Mouse (Mus musculus) 3134 (cell line): Measurements from ENCODE around the gene Rtl9.

Experiments
- DNase-seq: peaks from one replicate; pipeline ENCODE4 v3.0.0-alpha.2; 2011; ENCODE audit warnings: low spot score; ENCODE audit not compliant: insufficient read length; ENCODE audit errors: extremely low read depth

Rtl9 gene

DNA sequence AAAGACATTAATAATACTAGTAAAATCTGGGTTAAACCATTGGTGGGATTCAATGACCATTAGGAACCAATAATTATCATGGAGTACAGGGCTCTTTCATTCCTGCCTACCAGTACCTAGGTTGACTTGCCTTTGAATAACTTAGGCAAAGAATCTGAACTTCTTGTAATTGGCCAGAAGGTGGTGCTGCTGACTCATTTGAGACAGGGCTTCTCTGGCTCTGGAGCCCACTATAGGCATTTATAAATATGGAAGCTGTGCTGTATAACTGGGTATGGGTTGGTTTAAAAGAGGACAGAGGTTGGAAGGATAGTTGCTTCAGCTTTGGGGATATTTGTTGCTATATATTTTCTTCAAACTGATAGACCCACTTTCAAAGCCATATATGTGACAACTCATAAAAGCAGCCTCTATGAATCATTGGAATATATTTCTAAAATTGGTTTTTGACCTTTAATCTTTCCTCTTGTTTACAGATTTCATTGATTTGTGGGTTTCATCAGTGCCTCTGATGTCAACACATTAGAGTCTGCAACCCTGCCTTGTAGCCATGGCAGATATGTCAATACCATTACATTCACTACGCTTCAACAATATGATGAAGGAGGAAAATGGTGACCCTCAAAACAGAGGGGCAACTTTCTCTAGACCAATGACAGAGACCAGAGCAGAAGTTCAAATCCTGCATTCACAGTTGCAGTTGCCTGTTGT, at the start of gene Rtl9:
TSS of gene Rtl9 (plus strand) at position 551 of the 711 bp plus-strand sequence.
- no peak for DNase-seq

DNA sequence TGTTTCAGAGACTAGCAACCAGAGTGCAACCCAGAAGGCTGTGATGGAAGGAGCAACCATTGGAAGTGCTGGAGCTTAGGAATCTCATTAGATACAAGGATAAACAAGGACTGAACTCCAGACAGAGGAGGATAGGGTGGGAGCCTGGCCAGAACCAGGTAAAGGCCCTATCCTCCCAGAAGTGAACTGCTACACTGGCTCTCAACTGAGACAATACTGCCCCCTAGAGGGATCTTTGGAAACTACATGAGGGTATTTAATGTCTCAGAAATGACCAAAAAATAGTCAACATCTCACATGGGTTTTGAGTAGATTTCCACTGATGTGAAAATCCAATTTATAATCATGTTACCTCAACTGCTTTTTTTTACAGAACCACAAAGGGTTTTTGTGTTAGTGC, 47.9 kb upstream of the Rtl9 start:
- no peak for DNase-seq

DNA sequence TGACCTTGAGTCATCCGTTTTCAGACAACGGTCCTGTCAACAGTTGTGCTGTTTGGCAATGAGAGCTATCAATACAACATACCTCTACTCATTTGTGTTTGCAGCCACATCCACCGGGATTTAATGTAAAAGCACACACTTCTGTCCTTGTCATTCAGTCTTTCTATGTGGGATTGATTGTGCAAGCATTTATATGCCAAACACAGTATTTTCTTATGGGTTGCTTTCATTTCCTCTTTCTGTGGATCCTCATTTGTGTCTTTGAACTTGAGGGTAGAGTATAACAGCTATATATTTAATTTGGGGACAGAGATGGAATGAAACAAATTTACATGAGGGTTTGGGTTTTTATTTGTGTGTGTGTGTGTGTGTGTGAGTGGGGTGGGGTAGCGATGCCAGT, 47.5 kb upstream of the Rtl9 start:
- no peak for DNase-seq

DNA sequence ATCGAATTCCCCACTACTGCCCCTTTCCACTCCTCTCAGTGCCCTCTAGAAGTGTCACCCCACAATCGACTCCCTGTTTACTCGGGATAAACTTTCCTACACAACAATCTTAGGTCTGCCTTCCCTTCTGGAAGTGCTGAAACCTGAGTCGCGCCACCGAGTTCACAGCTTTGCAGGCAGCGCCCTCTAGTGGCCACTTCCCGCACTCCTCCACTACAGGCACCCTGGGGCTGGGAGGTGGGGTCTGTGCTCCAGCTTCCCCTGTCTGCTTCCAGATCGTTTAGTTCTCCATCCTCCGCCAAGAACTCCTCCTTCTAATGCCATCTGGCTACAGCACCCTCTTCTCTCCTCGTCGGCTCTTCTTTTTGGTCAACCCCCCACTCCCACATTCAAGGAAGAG, 40.6 kb upstream of the Rtl9 start:
- DNase-seq, result peak; percentile 39

DNA sequence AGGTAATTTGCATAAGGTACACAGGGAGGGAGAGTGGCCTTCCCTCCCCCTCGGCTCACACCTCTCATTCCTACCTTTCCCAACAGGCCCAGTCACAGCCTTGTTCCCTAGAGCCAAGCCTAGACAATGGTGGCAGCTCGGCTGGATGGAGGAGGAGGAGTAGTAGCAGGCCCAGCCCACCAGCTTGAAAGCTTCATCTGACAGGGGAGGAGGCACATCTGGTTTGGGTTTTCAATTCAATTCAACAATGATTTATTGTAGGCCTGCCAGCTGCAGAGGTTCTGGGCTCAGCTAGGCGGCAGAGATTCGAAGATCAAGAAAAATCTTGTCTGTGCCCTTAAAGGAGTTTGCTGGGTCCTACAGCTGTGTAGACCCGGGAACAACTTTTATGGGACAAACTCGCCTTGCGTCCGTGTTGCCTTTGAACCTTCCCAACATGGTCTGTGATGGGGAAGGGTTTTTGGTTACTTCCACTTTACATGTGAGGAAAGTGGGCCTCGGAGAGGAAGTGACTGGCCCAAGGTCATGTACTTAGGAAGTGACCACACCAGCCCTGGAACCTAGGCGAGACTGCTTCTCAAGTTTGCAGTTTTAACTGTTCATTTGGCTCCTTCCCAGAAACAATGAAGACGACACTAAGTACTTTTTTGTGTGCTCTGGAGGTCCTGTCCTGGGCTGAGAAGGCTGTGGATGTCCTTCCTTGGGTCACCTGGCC, 36.6 kb upstream of the Rtl9 start:
- no peak for DNase-seq

DNA sequence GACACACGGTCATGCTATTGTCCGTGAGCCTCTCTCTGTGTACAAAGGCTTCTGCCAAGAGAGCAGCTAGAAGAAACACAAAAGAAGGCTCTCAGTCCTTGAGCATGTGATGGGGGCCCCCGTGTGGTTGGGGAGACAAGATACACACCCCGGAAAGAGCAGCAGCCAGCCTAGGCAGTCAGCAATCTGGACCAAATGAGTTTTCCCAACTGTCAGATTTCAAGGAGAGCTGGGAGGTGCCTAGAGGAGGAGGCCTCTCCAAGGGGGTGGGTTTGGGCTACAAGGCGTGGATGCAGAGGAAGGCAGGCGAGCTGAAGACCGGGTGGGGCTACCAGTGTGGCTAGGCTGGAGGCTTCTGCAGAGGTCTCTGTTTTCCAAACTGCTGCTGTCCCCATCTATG, 35.6 kb upstream of the Rtl9 start:
- DNase-seq, result no peak

DNA sequence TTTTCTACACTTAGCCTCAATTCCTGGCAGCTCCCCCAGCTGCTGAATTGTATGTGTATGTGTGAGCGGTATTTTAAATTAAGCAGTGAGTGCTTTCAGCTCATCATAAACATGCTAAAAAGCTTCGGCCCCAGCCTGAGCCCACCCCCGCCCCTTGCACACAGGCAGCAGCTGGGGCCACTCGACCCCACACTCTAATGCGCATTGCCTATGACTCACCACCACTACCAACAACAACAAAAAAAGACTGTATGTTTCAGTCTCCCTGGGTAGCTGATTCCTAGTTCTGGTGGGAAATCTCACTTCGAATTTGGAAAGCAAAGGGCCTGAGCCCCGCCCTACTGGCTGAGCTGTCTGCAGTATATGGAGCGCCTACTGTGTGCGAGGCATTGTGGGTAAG, 35.1 kb upstream of the Rtl9 start:
- DNase-seq, result no peak

DNA sequence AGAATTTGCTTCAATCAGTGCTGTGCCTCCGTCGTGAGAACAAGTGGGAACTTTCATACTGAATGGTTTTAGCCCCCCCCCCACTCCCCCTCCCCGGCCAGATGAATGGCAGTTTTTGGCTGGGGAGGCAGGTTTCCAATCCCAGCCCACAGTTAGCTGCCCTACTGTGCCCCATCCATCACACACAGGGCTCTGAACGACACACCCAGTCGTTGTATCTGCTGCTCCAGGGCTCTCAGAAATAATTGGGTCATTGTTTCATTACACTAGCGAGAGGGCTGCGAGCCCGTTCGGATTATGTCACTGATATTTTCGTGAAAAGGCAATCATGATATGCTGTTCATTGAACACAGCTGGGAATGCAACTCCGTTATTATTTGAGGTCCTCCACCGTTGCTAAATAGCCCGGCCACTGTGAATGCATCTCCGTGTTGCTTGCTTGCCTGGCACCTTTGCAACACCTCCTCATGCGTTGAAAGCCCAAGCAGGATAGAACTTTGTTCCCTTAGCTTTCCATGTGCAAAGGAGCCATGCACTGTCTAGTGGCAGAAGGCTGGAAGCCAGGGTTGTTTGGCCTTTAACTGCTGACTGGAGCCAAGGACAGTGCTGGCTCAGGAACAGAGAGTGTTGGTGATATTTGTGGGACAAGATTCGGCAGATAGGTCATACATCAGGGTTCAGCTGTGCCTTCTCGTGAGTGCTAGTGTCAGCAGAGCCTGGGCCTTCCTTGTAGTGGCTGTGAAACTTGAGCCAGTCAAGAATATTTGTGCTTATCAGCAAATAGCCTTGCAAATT, 32.9 kb upstream of the Rtl9 start:
- no peak for DNase-seq

DNA sequence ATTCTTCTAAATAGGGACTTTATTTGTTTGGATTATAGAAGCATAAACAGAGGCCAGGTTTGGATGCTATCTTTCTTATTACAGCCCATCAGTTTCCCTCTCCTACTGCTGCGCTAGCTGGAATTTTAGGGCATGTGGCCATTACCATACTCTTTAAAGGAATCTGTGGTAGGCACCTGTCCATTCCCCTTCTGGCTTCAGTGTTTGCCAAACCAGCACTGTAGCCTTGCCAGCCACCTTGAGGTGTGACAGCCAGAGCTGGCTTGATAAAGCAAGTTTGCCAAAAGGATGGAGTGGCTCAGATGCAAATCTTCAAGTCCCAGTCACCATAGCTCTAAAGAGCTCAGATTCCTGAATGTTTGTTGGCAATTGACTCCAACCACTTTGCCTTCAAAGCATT, 32.3 kb upstream of the Rtl9 start:
- DNase-seq, result no peak

DNA sequence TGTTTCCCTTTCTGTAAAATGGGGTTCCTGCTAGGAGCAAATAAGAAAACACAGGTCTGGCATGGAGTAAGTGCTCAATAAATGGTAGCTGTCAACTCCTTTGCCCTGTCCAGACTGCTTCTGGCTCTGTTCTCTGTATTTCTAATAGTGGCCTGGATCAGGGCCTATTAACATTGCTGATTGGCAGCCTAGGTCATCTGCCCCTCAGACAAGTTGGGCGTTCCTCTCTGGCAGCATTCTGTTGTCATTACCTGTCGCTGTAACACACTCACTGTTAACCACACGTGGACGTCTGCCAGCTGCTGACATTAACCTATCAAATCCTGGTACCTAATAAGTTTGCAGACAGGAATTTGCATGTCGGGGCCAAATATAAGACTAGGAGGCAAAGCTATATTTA, 31.8 kb upstream of the Rtl9 start:
- DNase-seq, result no peak

DNA sequence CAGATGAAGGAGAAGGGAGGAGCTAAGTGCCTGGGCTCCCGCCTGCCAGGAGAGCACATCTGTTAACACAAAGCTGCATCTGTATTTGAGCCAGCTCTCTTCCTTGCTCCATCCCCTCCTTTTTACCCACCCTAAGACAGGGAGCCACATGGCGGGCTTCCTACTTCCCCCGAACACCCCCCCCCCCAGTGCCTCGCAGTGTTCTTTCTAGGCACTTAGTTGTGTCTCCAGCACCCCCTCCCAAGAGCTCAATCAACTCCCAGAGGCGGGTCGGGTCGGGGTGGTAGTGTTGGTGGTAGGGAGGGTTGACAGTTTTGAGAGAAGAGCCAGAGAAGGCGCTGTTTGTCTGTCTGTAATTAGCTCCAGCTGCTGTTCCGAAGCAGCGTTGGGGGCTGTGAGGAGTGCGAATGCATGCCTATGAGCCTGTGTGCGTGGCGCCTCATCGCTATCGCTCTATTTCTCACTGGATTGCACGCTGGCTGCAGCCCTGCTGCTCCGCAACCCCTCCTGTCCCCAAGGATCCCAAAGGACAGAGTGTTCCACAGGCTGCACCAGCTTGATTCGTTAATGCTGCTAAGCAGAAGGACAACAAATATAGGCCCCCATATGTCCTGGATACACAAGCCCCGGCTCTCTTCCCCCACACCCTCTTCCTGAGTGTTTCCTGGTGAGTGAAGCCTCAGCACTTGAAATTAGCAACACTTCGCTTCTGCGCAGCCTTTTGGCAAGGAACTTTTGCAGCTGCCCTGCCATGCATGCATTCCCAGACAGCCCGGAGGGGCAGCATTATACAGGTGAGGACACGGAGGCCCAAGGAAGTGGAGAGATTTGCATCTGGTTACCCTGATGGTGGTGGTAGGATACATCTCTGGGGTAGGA, 18.7 kb upstream of the Rtl9 start:
- no peak for DNase-seq

DNA sequence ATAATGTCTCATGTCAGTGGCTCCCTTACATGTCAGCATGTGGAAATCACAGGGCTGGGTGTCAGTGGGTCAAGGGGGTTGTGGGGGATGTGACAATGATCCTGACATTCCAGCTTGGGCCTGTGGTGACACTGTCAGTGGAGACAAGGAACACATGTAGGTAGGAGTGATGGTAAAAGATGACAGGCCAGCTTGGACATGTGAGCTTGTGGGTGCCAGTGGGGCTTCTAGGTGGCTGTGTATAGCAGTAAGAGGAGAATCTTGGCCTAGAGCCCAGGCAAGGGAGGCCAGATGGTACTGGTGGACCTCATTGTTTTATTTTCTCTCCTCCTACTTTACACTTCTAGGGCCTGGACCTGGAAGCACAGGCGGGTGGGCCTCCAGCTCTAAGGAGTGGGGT, 16.7 kb upstream of the Rtl9 start:
- no peak for DNase-seq

DNA sequence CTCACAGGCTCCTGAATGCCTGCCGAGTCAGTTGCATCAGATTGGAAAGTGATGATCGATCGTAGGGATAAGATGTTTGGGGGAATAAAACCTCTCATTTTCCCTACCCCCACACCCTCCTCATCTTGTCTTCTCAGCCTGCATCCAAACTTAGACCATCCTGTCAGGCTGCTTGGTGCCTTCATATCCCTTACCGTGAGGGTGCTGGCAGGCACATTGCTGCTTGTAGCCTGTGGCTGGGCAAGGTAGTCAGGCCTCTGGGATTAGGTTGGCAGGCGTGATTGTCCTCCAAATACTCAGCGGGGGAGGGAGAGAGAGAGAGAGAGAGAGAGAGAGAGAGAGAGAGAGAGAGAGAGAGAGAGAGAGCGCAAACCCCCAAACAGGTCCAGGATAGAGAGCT, 11.2 kb upstream of the Rtl9 start:
- DNase-seq, result no peak

DNA sequence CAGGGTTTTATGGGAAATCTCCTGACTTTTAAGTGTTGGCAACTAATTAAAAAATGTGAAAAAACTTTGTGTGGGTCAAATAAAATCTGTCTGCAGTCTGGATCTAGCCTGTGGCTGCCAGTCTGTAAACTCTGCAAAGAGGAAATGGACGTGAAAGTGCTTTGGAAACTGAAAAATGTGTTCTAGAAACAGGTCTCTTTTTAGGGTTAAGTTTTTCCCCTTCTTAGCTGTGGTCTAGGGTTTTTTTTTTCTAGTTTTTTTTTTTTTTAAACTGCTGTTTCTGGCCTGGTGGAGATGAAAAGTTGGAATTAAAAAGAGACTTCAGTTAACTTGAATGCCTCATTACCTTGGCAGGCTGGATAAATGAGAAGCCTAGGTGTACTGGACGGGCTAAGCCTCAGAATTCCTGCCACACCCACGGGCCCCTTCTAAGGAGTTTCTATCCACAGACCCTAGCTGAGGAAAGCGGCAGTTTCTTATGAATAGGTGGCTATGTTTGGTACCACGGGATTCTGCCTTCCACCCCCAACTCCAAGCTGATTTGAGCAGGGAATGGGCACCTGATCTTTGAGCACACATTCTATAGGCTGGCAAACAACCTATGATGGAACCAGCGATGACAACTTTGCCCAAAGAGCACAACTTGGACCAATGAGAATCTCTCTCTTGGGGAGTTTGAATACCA, 8.3 kb upstream of the Rtl9 start:
- DNase-seq, result no peak

DNA sequence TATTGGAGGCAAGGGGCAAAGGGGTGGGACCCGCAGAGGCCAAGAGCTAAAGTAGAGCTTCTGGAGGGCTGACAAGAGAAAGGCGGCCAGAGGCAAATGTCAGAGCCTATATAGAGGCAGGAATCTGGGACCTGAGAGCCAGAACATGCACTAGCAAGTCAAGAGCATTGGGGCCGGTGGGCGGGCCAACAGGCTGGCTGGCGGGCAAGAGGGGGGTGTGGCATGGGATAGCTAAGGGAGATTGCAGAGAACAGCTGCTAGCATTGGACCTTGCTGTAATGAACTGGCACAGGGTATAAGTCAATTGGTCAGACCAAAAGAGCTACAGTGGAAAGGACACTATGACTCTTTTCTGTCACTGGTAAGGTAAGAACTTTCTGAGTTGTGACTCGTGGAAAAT, 1.8 kb upstream of the Rtl9 start:
- DNase-seq, result no peak

DNA sequence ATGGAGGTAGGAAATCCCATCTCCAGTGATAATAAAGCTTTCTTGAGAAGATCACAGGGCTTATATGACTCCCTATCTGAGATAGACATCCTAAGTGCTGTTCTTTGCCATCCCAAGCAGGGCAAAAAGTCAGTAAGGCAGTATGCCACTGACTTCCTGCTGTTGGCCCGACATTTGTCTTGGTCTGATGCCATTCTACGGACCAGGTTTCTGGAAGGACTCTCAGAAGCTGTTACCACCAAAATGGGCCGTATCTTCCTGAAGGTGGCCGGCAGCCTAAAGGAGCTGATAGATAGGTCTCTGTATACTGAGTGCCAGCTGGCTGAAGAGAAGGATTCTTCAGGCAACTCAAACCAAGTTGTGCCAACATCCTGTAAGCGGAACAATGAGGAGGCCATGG, 3.8 kb downstream of the Rtl9 start:
- DNase-seq, result no peak

DNA sequence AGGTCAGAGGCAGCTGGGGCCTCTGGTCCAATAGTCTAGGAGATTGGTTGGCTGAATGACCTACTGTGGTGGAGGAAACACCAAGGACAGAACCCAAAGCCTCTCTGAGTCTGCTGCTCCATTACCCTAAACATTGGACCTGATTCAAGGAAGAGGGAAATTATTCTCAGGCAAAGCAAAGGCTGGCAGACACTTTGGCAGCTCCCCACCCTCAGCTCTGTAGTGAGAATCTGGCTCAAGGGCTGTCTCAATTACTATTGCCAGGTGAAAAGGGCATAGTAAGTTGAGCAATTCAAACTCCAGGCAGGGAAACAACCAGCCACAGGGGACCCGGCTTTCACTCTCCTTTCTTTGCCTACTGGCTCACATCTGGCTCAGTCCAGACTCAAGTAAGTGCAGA, 6.5 kb downstream of the Rtl9 start:
- DNase-seq, result no peak

DNA sequence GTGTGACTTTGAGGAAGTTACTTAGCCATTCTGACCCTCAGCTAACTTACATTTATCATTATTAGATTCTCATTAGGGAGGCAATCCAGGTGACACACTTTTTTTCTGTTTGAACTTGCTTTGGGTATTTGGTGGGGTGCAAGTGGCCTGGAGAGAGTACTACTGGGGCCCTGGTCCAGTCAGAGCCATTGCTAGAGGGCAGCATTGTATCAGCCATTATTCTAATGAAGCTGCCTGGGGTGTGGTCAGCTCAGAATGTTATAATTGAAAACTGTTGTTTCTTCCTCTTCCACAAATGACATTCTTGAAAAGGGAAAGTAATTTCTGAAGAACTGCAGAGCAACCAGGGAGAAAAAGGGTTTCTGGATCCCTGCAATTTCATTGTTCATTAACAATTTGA, 13.2 kb downstream of the Rtl9 start:
- no peak for DNase-seq
